Comparison of ENCODE assay signal across 21 mouse cellular contexts in the genomic region with DNA sequence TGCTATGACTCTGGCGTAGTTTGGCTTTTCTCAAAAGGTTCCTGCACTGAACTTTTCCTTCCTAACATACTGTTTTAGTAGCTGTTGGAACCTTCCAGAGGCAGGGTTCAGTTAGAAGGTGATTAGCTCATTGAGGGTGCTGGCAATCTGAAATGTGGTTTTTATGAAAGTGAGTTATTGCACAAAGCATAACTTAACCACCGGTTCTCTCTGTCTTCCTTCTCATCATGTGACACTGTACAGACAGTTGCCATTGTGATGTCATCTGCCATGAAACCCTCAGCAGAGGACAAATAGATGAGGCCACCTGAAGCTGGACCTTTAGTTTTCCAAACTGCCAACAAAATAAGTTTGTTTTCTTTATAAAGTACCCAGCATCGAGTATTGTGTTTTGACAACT. TPM values are rescaled to one million over a fixed set of nuclear protein-coding genes. Genes with fewer than 3 reads are reported as not detected.
"Had no signal": no experiment of that assay in that cellular context is flagged by ENCODE, and none has a peak within 500 bp of the region (broad histone marks: within the 10 kb centered on the region; RNA-seq: fewer than 3 reads in every experiment).

No protein-coding gene starts in this region.

- ATAC-seq: liver, embryonic 12.5 days; liver, postnatal 0 days; lung, postnatal 0 days; midbrain, embryonic 13.5 days; midbrain, embryonic 15.5 days; midbrain, embryonic 16.5 days had no signal

- DNase-seq: left cerebral cortex, postnatal 4 days; liver; liver, embryonic 13.5 days; liver, postnatal 0 days; lung, adult 18-20 months; lung, adult 2 months; lung, embryonic 14.5 days; lung, postnatal 10 days; lung, postnatal 14 days; lung, postnatal 36 days; lung, postnatal 4 days; midbrain, embryonic 14.5 days had no signal

RNA-seq across cellular contexts. Expression of a gene that starts 7.9 kb away (rescaled TPM):
- total RNA-seq: liver, adult 2 months; megakaryocyte, adult 5-6 weeks; megakaryocyte-erythroid progenitor cell, adult 5-6 weeks; monocyte, adult 5-6 weeks had no signal
